Mouse (Mus musculus) mesoderm, embryonic 11.5 days (tissue): ENCODE measurements at regions not wholly inside any gene's neighbourhood (a gene's known extent, or its start where the extent isn't known, plus 50 kb on each side); places are given as distances from the start of the nearest gene placed in this dataset.
A peak's percentile ranks its signal among the peaks of the same experiment; 100 is the strongest.

ENCODE experiments used
- DNase-seq: peaks from one replicate; pipeline ENCODE4 v3.0.0-alpha.2; 2012; ENCODE audit warnings: low read depth, low spot score

DNA sequence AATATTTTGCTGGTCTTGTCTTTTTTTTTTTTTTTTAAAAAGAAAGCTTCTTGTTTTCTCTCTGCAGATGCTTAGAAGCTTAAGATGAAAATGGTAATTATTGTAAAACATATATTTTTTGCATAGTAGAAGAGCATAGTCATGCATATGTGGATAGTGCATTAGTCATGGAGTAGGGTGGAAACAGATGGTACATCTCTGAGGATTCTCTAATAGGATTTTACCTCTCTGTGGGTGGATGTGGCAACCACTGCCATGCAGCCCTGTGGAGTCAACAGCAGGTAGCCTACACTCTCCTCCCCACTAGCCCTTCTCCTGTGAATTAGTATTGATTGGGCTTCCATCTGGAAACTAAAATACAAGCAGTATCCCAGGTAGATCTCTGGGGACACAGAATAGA lies 409.2 kb downstream of the Nr4a2 start:
- DNase-seq: no peak

DNA sequence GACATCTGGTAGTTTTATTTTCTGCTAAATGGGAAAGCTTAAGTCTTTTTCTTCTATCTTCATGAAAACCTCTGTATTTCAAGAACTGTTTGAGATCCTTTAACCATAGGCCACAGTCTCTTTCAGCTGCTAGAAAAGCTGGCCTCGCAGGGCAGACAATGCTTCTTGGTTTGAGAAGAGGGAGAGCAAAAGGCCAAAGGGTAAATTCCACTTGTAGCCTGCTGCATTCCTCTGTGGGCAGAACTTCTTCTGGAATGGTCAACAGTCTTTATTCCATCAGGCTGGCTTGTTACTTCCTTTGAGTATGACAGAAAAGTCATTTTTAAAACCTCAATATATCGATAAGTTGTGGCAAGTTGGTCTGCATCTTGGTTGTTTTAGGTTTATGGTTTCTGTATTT lies 440.2 kb downstream of the Nr4a2 start:
- DNase-seq: peak; percentile 34

DNA sequence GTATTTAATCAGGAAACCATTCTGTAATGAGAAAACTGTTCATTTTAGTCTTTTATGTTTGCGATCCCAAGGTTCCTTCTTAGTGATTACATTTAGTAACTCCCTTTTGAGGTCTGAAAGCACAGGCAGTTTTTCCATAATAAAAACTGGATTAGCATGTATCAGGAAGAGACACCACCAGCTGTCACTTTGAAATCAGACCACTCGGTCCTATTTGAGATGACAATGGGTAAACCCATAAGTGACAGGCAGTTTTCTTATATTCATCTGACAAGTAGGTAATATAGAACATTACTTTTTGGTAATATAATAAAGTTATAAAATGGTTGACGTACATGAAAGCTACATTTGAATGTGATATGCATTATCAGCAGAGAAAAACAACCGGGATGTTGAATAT lies 449.9 kb downstream of the Nr4a2 start:
- DNase-seq: no peak

DNA sequence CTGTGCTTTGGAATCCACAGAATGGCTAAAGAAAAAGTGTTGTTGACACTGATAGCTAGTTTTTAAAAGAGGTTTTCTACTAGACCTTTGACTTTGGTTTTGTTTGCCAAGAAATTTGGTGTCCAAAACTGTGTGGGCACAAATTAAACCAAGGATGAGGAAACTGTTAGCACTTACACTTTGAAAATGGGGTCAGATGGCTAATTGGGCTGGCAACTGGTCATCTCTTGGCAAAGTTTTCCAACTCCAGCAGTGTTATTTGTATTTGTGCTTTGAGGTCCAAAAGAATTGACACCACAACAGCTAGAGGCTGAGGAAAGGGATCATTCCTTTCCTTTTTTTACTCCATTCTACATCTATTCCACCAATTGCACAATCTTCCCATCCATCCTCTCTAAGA lies 451.1 kb downstream of the Nr4a2 start:
- DNase-seq: no peak

DNA sequence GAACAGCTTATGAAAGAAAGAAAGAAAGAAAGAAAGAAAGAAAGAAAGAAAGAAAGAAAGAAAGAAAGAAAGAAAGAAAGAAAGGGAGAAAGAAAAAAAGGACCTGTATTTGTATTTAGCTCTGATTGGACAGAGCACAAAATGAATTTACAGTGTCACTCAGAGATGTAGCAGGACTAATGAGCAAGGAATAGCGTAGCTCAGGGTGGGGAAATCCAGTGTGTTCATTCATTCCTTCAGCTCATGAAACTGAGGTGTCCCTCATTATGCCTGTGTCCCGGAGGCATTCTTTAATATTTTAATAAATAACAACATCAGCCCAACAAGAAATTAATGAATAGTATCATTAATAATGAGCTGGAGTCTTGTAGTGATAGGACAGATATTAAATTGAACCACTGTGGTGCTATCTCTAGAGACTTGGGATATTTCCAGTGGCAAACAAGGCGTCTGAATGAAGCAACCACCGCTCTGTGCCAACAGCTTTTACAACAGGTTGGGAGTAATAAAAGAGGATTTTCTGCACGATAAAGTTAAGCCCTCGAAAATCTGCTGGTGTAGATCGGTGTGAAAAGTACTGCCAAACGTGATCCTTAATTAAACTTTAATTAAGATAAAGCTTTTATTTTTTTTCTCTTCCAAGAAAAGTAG lies 461.4 kb downstream of the Nr4a2 start:
- no peak for DNase-seq
